Mouse (Mus musculus): Measurements from ENCODE around the gene Sirt2. TPM values are rescaled to one million over a fixed set of nuclear protein-coding genes. Genes with fewer than 3 reads are reported as not detected.

Gene Sirt2
- total and polyA plus RNA-seq, 3 experiments = 35.7 to 72.4 TPM; not detected in 1

- Histone ChIP-seq H3K27ac (ENCODE audit: control insufficient read depth, low read depth, low read length) (peak overlapping the region; percentile 79), H3K4me3 (ENCODE audit: control insufficient read depth in 1 of 2, insufficient read depth in 1 of 2, low read depth in 2 of 2, low read length in 2 of 2) (no peak overlapping the region), H3K9ac (ENCODE audit: control insufficient read depth, low read depth, low read length, poor library complexity, severe bottlenecking) (no peak overlapping the region), H3K36me3 (ENCODE audit: control insufficient read depth in 1 of 2, insufficient read depth in 2 of 2, low read length in 2 of 2) (peaks cover 19 to 72% of the 10 kb centered on the region in 2 experiments), H3K9me3 (replicated peaks; ENCODE audit: insufficient read depth, low read length) (no peaks in the 10 kb centered on the region), H3K79me2 (ENCODE audit: control insufficient read depth, insufficient read depth, low read length, poor library complexity) (peaks cover 4% of the 10 kb centered on the region), H3K4me1 (ENCODE audit: control insufficient read depth in 1 of 2, insufficient read depth in 2 of 2, low read length in 2 of 2) (peaks cover 10 to 60% of the 10 kb centered on the region in 2 experiments), H3K27me3 (ENCODE audit: control insufficient read depth in 1 of 2, insufficient read depth in 2 of 2, low read length in 2 of 2) (no peaks in the 10 kb centered on the region)
- TF ChIP-seq ELF1 (IDR thresholded peaks at IDR 0.05; ENCODE audit: low read depth, low read length) (0 out of 2 replicates have a peak, but pooled peaks have one; percentile 25), JUND (IDR thresholded peaks at IDR 0.05; ENCODE audit: low read depth, low read length) (no peak), USF2 (IDR thresholded peaks at IDR 0.05; ENCODE audit: borderline replicate concordance in 1 of 2, insufficient read depth in 1 of 2, low read depth in 1 of 2, low read length in 2 of 2) (no peak), MXI1 (IDR thresholded peaks at IDR 0.05; ENCODE audit: low read depth, low read length) (peak; percentile 49; the same call in 1 of the 2 replicates), SIN3A (IDR thresholded peaks at IDR 0.05; ENCODE audit: low read length) (no peak), MYC (IDR thresholded peaks at IDR 0.05; ENCODE audit: low read depth, low read length) (0 out of 2 replicates have a peak, but pooled peaks have one; percentile 10), TCF12 (IDR thresholded peaks at IDR 0.05; ENCODE audit: low read depth, low read length) (no peak), RCOR1 (IDR thresholded peaks at IDR 0.05; ENCODE audit: low read depth, low read length) (peak; percentile 64), EP300 (IDR thresholded peaks at IDR 0.05; ENCODE audit: low read depth in 1 of 2, low read length in 2 of 2) (peak in 1 of 2 experiments; percentile 21; a peak in 1 of 4 replicates), RAD21 (IDR thresholded peaks at IDR 0.05; ENCODE audit: low read depth, low read length) (no peak), MAFK (IDR thresholded peaks at IDR 0.05; ENCODE audit: borderline replicate concordance, low read depth, low read length) (no peak), ZMIZ1 (IDR thresholded peaks at IDR 0.05; ENCODE audit: low read depth, low read length) (peak; percentile 52; the same call in 1 of the 2 replicates), BHLHE40 (IDR thresholded peaks at IDR 0.05; ENCODE audit: borderline replicate concordance, low read depth, low read length) (no peak), KAT2A (conservative IDR thresholded peaks at IDR 0.05; ENCODE audit: low read depth, low read length) (no peak), GATA1 (IDR thresholded peaks at IDR 0.05; ENCODE audit: low read depth, low read length) (peak; percentile 69), TAL1 (IDR thresholded peaks at IDR 0.05; ENCODE audit: low read length) (peak; percentile 7; the same call in 1 of the 2 replicates), ETS1 (IDR thresholded peaks at IDR 0.05; ENCODE audit: low read depth, low read length) (peak; percentile 45; the same call in 1 of the 2 replicates), SMC3 (IDR thresholded peaks at IDR 0.05; ENCODE audit: low read depth, low read length) (no peak), CHD1 (IDR thresholded peaks at IDR 0.05; ENCODE audit: low read depth, low read length) (no peak), NELFE (IDR thresholded peaks at IDR 0.05; ENCODE audit: low read depth, low read length) (no peak), UBTF (IDR thresholded peaks at IDR 0.05; ENCODE audit: borderline replicate concordance, insufficient read depth, low read depth, low read length) (no peak), POLR2A (IDR thresholded peaks at IDR 0.05; ENCODE audit: control insufficient read depth in 1 of 2, insufficient read depth in 1 of 2, low read depth in 1 of 2, low read length in 2 of 2, poor library complexity in 1 of 2) (peak in 1 of 2 experiments; percentile 40; a peak in 1 of 4 replicates), GABPA (IDR thresholded peaks at IDR 0.05; ENCODE audit: low read depth, low read length) (no peak), POLR2AphosphoS2 (IDR thresholded peaks at IDR 0.05; ENCODE audit: low read length) (peak; percentile 97), TBP (IDR thresholded peaks at IDR 0.05; ENCODE audit: low read depth, low read length) (peak; percentile 4; the same call in 1 of the 2 replicates), NRF1 (IDR thresholded peaks at IDR 0.05; ENCODE audit: insufficient read depth, low read depth, low read length, poor library complexity, severe bottlenecking) (no peak), USF1 (IDR thresholded peaks at IDR 0.05; ENCODE audit: low read depth, low read length) (no peak)
- peak; percentile 81 for DNase-seq (ENCODE audit: low read depth, low spot score)
These were observed 56.7 kb downstream of the Sirt2 start for GRCm38 (mm10) chr7:28822993-28823903.

All from MEL (cell line).